Mouse (Mus musculus) olfactory bulb, adult 2 months (tissue): Measurements from ENCODE around the gene Clk2.

Source experiments
- CTCF ChIP-seq: fragments of 200-500 bp; IDR thresholded peaks from 2 replicates; pipeline ENCODE4 v1.5.1; 2012; ENCODE audit warnings: low read depth, mild to moderate bottlenecking, low read length, moderate library complexity; ENCODE audit not compliant: insufficient read depth
- POLR2A ChIP-seq: fragments of 200-500 bp; IDR thresholded peaks from 2 replicates; pipeline ENCODE4 v1.6.1; 2012; ENCODE audit warnings: mild to moderate bottlenecking, low read depth, low read length, moderate library complexity; ENCODE audit not compliant: insufficient read depth

DNA sequence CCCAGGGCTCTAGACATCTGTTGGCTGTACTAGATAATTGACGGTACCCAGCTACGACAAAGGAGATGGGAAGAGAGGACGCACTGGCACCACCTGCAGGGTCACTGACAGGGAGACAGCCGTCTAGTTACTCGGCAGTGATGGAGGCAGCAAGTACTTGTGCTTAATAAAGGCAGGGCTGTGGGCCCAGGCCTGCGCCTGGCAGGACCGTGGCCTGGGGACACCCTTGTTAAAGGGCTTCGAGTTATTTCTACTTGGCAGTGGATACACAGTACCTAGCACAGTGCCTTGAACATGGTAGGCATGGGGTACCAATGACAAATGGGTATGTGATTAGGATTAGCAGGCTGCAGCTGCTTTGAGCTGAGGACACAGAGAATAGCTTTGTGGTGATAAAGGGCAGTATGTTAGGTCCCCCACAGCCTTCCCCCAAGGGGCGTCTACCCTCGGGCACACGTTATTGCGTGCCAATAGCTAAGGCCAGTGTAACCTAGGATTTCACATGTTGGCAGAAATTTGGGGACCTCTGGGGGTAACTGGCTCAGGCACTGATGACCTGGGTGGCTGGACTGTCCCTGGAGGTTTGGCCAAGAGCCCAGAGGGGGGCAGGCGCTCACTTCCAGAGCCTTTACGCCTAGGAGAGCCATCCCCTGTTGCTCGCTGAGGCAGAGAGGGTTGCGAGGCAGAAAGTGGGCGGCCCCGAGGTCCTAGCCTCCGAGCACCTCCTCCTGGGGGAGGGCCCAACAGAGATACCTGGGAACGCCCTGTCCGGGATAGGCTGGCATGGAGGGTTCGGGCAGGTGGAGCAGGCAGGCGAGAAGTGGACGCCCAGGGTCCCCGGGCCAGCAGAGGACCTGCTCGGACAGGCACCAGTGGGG is 17.3 kb upstream of the Clk2 start:
- no peak for TF ChIP-seq CTCF
- no peak for TF ChIP-seq POLR2A
